Mouse (Mus musculus) CH12.LX (cell line): ENCODE data around the gene Cd300e.

Experiments
- CTCF ChIP-seq, 2 experiments: IDR thresholded peaks in 1 of 2; conservative IDR thresholded peaks in 1 of 2; 2 replicates each; pipeline ENCODE4 v1.5.1; 2011 to 2012; ENCODE audit warnings: low read depth in 2 of 2, low read length in 2 of 2, improper control_type of control experiment in 1 of 2, inconsistent platforms in 1 of 2, mild to moderate bottlenecking in 1 of 2, moderate library complexity in 1 of 2
- EP300 ChIP-seq: IDR thresholded peaks from 2 replicates; pipeline ENCODE4 v1.6.1; 2011; ENCODE audit warnings: low read length, improper control_type of control experiment
- ETS1 ChIP-seq: conservative IDR thresholded peaks from 2 replicates; pipeline ENCODE4 v1.6.1; 2012; ENCODE audit warnings: low read depth, mild to moderate bottlenecking, inconsistent platforms, low read length, improper control_type of control experiment, moderate library complexity
- HCFC1 ChIP-seq: IDR thresholded peaks from 2 replicates; pipeline ENCODE4 v1.6.1; 2012; ENCODE audit warnings: low read depth, mild to moderate bottlenecking, inconsistent platforms, low read length, improper control_type of control experiment
- KAT2A ChIP-seq: IDR thresholded peaks from 2 replicates; pipeline ENCODE4 v1.6.1; 2012; ENCODE audit warnings: low read length, improper control_type of control experiment, inconsistent platforms; ENCODE audit not compliant: insufficient replicate concordance
- USF1 ChIP-seq: IDR thresholded peaks from 2 replicates; pipeline ENCODE4 v1.6.1; 2014; ENCODE audit warnings: low read depth, mild to moderate bottlenecking, inconsistent platforms, low read length, improper control_type of control experiment
- ZC3H11A ChIP-seq: IDR thresholded peaks from 2 replicates; pipeline ENCODE4 v1.6.1; 2012; ENCODE audit warnings: low read depth, mild to moderate bottlenecking, inconsistent platforms, low read length, improper control_type of control experiment

- TF ChIP-seq CTCF (conservative IDR thresholded peaks at IDR 0.05 in 1 of 2, IDR thresholded peaks at IDR 0.05 in 1 of 2; ENCODE audit: low read depth in 2 of 2, low read length in 2 of 2) = no peak
- no peak for TF ChIP-seq ETS1
- no peak for TF ChIP-seq HCFC1
- no peak for TF ChIP-seq EP300
- no peak for TF ChIP-seq ZC3H11A
- TF ChIP-seq KAT2A = no peak
- TF ChIP-seq USF1 = no peak
These were observed 23.1 kb upstream of the Cd300e start for GRCm38 (mm10) chr11:115085064-115085463.
